Mouse (Mus musculus) G1E-ER4 (cell line): Measurements from ENCODE around the gene Slc22a23. TPM values are rescaled to one million over a fixed set of nuclear protein-coding genes. Genes with fewer than 3 reads are reported as not detected.

ENCODE experiments used
- GATA1 ChIP-seq: IDR thresholded peaks from one replicate; pipeline ENCODE4 v1.8.0; 2012; ENCODE audit warnings: low read length, inconsistent platforms
- polyA plus RNA-seq: library from polyadenylated mRNA; stranded (reverse); fragments of >175 nt; gene quantifications from 2 replicates; pipeline ENCODE4 v1.2.3, GENCODE M21; 2012

Slc22a23 gene
- polyA plus RNA-seq, 1 experiment: 145 TPM

GRCm38 (mm10) chr13:34347960-34348889 lies 3.2 kb upstream of the Slc22a23 start:
- peak; percentile 60 for TF ChIP-seq GATA1

DNA sequence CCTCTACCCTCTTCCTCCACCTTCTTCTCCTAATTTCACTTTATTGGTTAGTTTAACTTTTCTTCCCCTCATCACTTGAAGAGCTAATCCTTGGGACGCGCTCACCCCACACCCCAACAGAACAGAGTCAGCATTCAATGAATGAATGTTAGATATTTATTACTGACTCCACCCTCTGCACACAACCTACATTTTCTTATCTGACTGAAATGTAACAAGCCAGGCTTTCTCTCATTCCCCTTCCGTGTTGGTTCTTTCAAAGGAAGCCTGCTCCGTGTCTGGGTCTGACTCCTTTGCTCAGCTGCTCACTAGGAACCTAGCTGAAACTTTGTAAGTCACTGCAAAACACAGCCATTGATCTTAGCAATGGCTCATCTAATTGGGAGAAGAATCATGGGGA lies 1.8 kb upstream of the Slc22a23 start:
- no peak for TF ChIP-seq GATA1

GRCm38 (mm10) chr13:34346238-34346637 lies 1.3 kb upstream of the Slc22a23 start:
- no peak for TF ChIP-seq GATA1

- TF ChIP-seq GATA1: no peak
These were observed 430 bp downstream of the Slc22a23 start for GRCm38 (mm10) chr13:34344376-34345127.

GRCm38 (mm10) chr13:34343719-34344375 lies 1.1 kb downstream of the Slc22a23 start:
- TF ChIP-seq GATA1: no peak

GRCm38 (mm10) chr13:34342286-34342890 lies 2.6 kb downstream of the Slc22a23 start:
- TF ChIP-seq GATA1: no peak

DNA sequence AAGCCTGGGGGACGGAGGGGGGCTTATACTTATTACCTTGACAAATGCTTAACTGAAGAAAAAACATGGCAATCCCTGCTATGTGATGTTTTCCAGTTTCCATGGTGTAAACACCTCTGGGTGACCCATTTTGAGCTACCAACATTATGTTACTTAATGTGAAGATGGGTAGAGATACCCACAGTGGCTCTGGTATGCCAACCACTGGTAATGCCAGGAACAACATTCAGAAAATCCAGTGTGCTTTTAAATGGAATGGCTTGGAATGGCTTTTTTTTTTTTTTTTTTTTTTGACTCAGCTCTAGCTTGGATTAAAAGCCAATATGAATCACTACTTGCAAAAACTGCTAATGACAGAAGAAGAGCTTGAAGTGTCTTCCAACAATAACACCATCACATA lies 8.1 kb downstream of the Slc22a23 start:
- no peak for TF ChIP-seq GATA1

GRCm38 (mm10) chr13:34334847-34335246 lies 10.1 kb downstream of the Slc22a23 start:
- TF ChIP-seq GATA1: no peak

GRCm38 (mm10) chr13:34332762-34333161 lies 12.2 kb downstream of the Slc22a23 start:
- TF ChIP-seq GATA1: peak; percentile 85

- no peak for TF ChIP-seq GATA1
These were observed 13.4 kb downstream of the Slc22a23 start for GRCm38 (mm10) chr13:34331399-34332186.

DNA sequence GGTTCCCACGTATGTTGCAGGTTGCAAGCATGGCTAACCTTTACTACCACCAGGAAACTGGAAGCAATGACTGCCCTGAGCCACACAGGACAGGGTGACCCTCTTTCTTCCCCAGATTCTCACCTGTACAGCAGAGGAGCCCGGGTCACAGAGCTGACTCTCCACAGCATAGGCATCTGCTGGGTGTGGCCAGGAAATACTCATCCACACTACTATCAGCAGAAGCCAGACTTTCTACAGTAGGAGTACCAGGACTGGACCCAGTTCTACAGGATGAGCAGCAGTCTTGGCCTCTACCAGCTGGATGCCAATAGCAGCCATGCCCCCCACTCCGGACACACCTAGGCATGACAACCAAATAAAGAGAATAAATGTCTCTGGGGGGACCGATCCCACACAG lies 15.4 kb downstream of the Slc22a23 start:
- no peak for TF ChIP-seq GATA1

GRCm38 (mm10) chr13:34326992-34327391 lies 18.0 kb downstream of the Slc22a23 start:
- TF ChIP-seq GATA1: no peak

- TF ChIP-seq GATA1: no peak
These were observed 21.6 kb downstream of the Slc22a23 start for GRCm38 (mm10) chr13:34323361-34323760.

- TF ChIP-seq GATA1: no peak
These were observed 24.5 kb downstream of the Slc22a23 start for GRCm38 (mm10) chr13:34320482-34320881.

DNA sequence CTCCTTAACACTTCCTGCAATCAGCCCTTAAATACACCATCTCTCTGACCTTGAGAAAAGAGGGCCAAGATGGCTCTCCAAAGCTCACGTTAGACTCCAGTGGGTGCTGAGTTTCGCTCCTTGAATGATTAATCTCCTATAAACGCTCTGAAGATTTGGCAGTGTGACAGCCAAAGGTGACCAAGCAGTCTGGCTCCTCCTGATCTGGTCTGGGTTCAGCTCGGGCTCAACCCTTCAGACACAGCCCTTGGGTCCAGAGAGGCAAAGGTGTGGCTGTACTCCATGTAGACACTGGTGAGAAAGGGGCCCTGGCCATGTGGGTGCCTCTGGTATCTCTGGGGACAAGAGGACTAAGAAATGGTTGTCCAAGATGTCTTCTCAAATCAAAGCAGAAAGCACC lies 27.9 kb downstream of the Slc22a23 start:
- no peak for TF ChIP-seq GATA1
